Mouse (Mus musculus) cerebellum, adult 2 months (tissue): ENCODE results near the gene Sox21. TPM values are rescaled to one million over a fixed set of nuclear protein-coding genes. Genes with fewer than 3 reads are reported as not detected.

Source experiments
- DNase-seq, 2 experiments: peaks; one replicate each; pipeline ENCODE4 v3.0.0; 2021
- H3K27ac ChIP-seq: fragments of 200-500 bp; 2 replicates; pipeline ENCODE4 v1.5.1; 2012; ENCODE audit warnings: low read length, control low read depth, inconsistent platforms; ENCODE audit not compliant: insufficient read depth
- H3K27me3 ChIP-seq: fragments of 200-500 bp; 2 replicates; pipeline ENCODE4 v1.6.1; 2012; ENCODE audit warnings: inconsistent platforms, mild to moderate bottlenecking, low read length, moderate library complexity; ENCODE audit not compliant: control insufficient read depth, insufficient read depth
- H3K4me1 ChIP-seq: fragments of 200-500 bp; 2 replicates; pipeline ENCODE4 v1.6.1; 2011; ENCODE audit warnings: low read length; ENCODE audit not compliant: control insufficient read depth, insufficient read depth
- H3K4me3 ChIP-seq: fragments of 200-500 bp; replicated peaks from 2 replicates; pipeline ENCODE3; 2011; ENCODE audit warnings: mild to moderate bottlenecking, low read depth, low read length, control low read depth; ENCODE audit not compliant: insufficient read depth
- CTCF ChIP-seq: fragments of 200-500 bp; IDR thresholded peaks from 2 replicates; pipeline ENCODE4 v1.5.1; 2011; ENCODE audit warnings: low read depth, mild to moderate bottlenecking, control low read depth, low read length, moderate library complexity, borderline replicate concordance; ENCODE audit not compliant: insufficient read depth
- POLR2A ChIP-seq: fragments of 200-500 bp; IDR thresholded peaks from 2 replicates; pipeline ENCODE4 v1.6.1; 2011; ENCODE audit warnings: low read length, control low read depth, borderline replicate concordance; ENCODE audit not compliant: insufficient read depth
- WGBS: fragments of 180-500 bp; shearing (Covaris S2); methylation state at CpG from one replicate; pipeline ENCODE4 v1.1.7; 2018; 5-methylcytosine and 5-hydroxymethylcytosine counted together
- polyA plus RNA-seq: library from polyadenylated mRNA; depleted of rRNA; stranded (reverse); fragments of >200 nt; gene quantifications from 2 replicates; pipeline ENCODE4 v1.2.3, GENCODE M21; 2012

Gene Sox21
- polyA plus RNA-seq, 1 experiment, result 5.6 TPM

GRCm38 (mm10) chr14:118233786-118234540 is 2.9 kb downstream of the Sox21 start:
- Histone ChIP-seq H3K27me3 (peaks cover 8% of the 10 kb centered on the region; the same call in 1 of the 2 replicates), H3K4me3 (no peak overlapping the region), H3K27ac (no peak overlapping the region), H3K4me1 (no peaks in the 10 kb centered on the region)
- no peak for DNase-seq
- WGBS, result 6% methylated on average over 26 of the region's 26 CpGs
- TF ChIP-seq CTCF, result no peak
- TF ChIP-seq POLR2A, result no peak

- TF ChIP-seq POLR2A (no peak), CTCF (no peak)
- 5% methylated on average over 8 of the region's 8 CpGs for WGBS
- DNase-seq, result no peak
- Histone ChIP-seq H3K27me3 (peaks cover 11% of the 10 kb centered on the region; the same call in 1 of the 2 replicates), H3K27ac (no peak overlapping the region), H3K4me3 (no peak overlapping the region), H3K4me1 (no peaks in the 10 kb centered on the region)
Observed at GRCm38 (mm10) chr14:118232381-118232970, 4.4 kb downstream of the Sox21 start.

GRCm38 (mm10) chr14:118226471-118227155 is 10.2 kb downstream of the Sox21 start:
- peaks cover 9% of the 10 kb centered on the region; the same call in 1 of the 2 replicates for H3K27me3 ChIP-seq
- DNase-seq, result no peak
- H3K4me3 ChIP-seq, result no peak overlapping the region
- no peak overlapping the region for H3K27ac ChIP-seq
- no peak for TF ChIP-seq CTCF
- no peak for TF ChIP-seq POLR2A
- no peaks in the 10 kb centered on the region for H3K4me1 ChIP-seq
- WGBS, result 8% methylated on average over 21 of the region's 21 CpGs

GRCm38 (mm10) chr14:118225911-118226310 is 10.9 kb downstream of the Sox21 start:
- H3K4me3 ChIP-seq, result no peak overlapping the region
- no peak for DNase-seq
- peaks cover 9% of the 10 kb centered on the region; the same call in 1 of the 2 replicates for H3K27me3 ChIP-seq
- H3K27ac ChIP-seq, result no peak overlapping the region
- TF ChIP-seq CTCF (no peak), POLR2A (no peak)
- H3K4me1 ChIP-seq, result no peaks in the 10 kb centered on the region
- WGBS, result 1% methylated on average over 21 of the region's 21 CpGs

- Histone ChIP-seq H3K4me1 (no peaks in the 10 kb centered on the region), H3K27me3 (peaks cover 8% of the 10 kb centered on the region; the same call in 1 of the 2 replicates), H3K27ac (no peak overlapping the region), H3K4me3 (no peak overlapping the region)
- DNase-seq, result no peak
- TF ChIP-seq POLR2A (no peak), CTCF (no peak)
- WGBS, result 37% methylated on average over 16 of the region's 16 CpGs
Observed at GRCm38 (mm10) chr14:118225061-118225743, 11.6 kb downstream of the Sox21 start.

GRCm38 (mm10) chr14:118220885-118221284 is 15.9 kb downstream of the Sox21 start:
- TF ChIP-seq CTCF (no peak), POLR2A (no peak)
- Histone ChIP-seq H3K4me1 (no peaks in the 10 kb centered on the region), H3K27me3 (peaks cover 4% of the 10 kb centered on the region; the same call in 1 of the 2 replicates), H3K4me3 (no peak overlapping the region), H3K27ac (no peak overlapping the region)
- 75% methylated on average over 1 of the region's 1 CpGs for WGBS
- no peak for DNase-seq

GRCm38 (mm10) chr14:118216826-118217225 is 20.0 kb downstream of the Sox21 start:
- no peak overlapping the region for H3K27ac ChIP-seq
- TF ChIP-seq POLR2A (no peak), CTCF (no peak)
- WGBS, result 92% methylated on average over 8 of the region's 8 CpGs
- no peaks in the 10 kb centered on the region; the same call in 1 of the 2 replicates for H3K27me3 ChIP-seq
- DNase-seq, result no peak
- no peak overlapping the region for H3K4me3 ChIP-seq
- H3K4me1 ChIP-seq, result no peaks in the 10 kb centered on the region
